Mouse (Mus musculus) urinary bladder, adult 2 months (tissue): ENCODE results near the gene Sh2d3c. TPM values are rescaled to one million over a fixed set of nuclear protein-coding genes. Genes with fewer than 3 reads are reported as not detected.

Experiments used
- DNase-seq: peaks from one replicate; pipeline ENCODE4 v3.0.0; 2022; ENCODE audit warnings: low spot score
- polyA plus RNA-seq: library from polyadenylated mRNA; depleted of rRNA; stranded (reverse); fragments of >200 nt; gene quantifications from 2 replicates; pipeline ENCODE4 v1.2.3, GENCODE M21; 2012; rRNA removed

Sh2d3c gene
- polyA plus RNA-seq, 1 experiment, result 9.9 TPM

DNA sequence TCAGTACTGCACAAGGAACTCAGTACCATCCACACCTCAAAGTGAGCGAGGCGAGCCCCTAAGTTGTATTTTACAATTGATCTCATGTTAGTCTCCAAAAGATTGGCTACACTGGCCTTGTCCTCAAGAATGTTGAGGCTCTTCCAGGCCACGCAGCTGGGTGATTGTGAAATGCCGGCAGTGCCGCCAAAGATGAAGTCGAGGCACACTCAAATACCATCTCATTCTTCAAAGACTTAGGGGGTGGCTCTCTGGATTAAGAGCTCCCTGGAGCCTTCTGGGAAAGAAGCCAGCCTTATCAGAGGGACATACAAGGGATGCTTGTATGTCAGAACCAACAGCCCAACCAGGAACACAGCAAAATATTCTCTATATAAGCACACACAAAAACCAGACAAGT, 70.4 kb downstream of the Sh2d3c start:
- no peak for DNase-seq

DNA sequence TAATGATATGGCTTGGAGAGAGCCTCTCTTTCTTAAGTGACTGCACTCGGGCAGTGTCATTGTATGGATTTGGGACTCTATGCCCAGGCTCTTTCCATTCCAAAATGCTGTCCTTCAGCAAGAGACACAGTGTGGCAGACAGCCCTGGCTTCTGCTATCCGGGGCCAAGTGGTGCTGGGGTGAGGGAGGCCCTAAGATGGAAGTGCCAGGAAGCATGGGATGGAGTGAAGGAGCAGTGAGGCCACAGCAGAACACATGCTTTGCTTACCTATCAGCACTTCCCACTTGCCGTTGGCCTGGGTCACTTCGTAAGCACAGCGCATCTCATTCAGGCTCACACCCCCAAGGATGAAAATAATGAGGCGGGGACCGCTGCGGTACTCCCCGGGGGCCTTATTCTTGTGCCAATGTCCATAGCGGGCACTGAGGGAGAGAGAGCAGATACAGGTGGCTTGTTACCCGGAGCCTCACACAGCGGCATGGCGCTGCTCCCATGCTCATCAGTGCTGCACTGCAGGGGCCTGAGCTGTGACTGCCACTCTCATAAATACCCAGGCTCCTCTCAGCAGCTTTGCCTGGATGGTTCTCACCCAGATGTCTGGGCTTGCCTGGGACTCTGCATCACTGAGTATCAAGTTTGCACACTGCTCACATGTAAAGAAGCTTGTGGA, 75.0 kb downstream of the Sh2d3c start:
- DNase-seq, result no peak

DNA sequence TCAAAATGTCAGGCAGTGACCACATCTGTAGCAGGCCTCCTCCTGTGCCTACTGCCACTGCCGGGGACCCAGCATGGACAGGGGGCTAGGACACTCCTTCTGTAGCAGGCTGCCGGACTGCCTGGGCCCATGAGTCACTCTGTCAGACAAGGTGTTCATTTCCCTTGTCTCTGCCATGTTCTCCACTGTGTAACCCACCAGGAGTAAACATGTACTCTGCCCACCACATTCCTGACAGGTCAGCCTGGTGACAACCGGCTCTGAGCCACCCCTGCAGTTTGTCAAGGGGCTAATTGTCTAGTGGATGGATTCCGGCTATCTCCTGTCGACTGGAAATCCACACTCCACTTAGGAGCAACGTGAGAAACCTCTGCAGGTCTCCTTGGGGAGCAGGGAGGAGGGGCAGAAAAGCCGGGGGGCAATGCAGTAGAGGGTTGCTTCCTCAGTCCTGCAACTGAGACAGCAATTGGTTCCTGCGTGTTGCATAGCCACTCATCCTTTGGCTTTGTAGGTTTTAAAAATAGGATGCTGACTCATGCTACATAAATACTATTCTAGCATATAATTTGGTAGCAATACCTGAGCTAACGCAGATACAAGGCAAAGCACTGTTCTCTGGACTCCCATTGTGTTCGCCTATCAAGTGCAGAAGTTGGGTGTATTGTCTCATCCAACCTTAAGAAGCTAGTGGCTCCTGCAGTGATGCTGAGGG, 77.6 kb downstream of the Sh2d3c start:
- DNase-seq, result no peak

Other genes starting within 250 kb of the Sh2d3c start
- 17.1 and 25.9 TPM in 2 replicates for gene Fam102a, start 185.7 kb upstream of the Sh2d3c start, polyA plus RNA-seq
- 88.5 and 117 TPM in 2 replicates for gene Dpm2, start 150.2 kb upstream of the Sh2d3c start, polyA plus RNA-seq
- 0.08 TPM in 1 of 2 replicates, not detected in the other for gene Pip5kl1, start 146.3 kb upstream of the Sh2d3c start, polyA plus RNA-seq
- 0.07 TPM in 1 of 2 replicates, not detected in the other for gene 9430097D07Rik, start 145.4 kb upstream of the Sh2d3c start, polyA plus RNA-seq
- 13.3 and 16.1 TPM in 2 replicates for gene St6galnac4, start 134.0 kb upstream of the Sh2d3c start, polyA plus RNA-seq
- 20.8 and 33.1 TPM in 2 replicates for gene St6galnac6, start 121.3 kb upstream of the Sh2d3c start, polyA plus RNA-seq
- gene Ak1, start 99.3 kb upstream of the Sh2d3c start, polyA plus RNA-seq, result 43.8 and 59.1 TPM in 2 replicates
- gene Eng, start 74.5 kb upstream of the Sh2d3c start, polyA plus RNA-seq, result 59.8 and 73.9 TPM in 2 replicates
- gene Fpgs, start 16.9 kb upstream of the Sh2d3c start, polyA plus RNA-seq, result 29.4 and 36.3 TPM in 2 replicates
- gene Cdk9, start 8.0 kb upstream of the Sh2d3c start, polyA plus RNA-seq, result 112 and 151 TPM in 2 replicates
- not detected in 2 replicates for gene 6330409D20Rik, start 20.0 kb downstream of the Sh2d3c start, polyA plus RNA-seq
- 42.9 and 53.7 TPM in 2 replicates for gene Tor2a, start 36.2 kb downstream of the Sh2d3c start, polyA plus RNA-seq
- 0.80 and 0.85 TPM in 2 replicates for gene Ttc16, start 54.6 kb downstream of the Sh2d3c start, polyA plus RNA-seq
- gene Ptrh1, start 54.7 kb downstream of the Sh2d3c start, polyA plus RNA-seq, result 8.6 and 10.4 TPM in 2 replicates
- 0.29 and 0.41 TPM in 2 replicates for gene Cfap157, start 63.4 kb downstream of the Sh2d3c start, polyA plus RNA-seq
- gene Stxbp1, start 126.2 kb downstream of the Sh2d3c start, polyA plus RNA-seq, result 15.8 and 19.8 TPM in 2 replicates
- gene Fam129b, start 155.1 kb downstream of the Sh2d3c start, polyA plus RNA-seq, result 99.6 and 102 TPM in 2 replicates
- 1,100 and 1,122 TPM in 2 replicates for gene Rpl12, start 240.5 kb downstream of the Sh2d3c start, polyA plus RNA-seq
- 15.1 and 15.9 TPM in 2 replicates for gene Lrsam1, start 240.6 kb downstream of the Sh2d3c start, polyA plus RNA-seq